Mouse (Mus musculus): ENCODE data around the gene Ywhaq. TPM values are rescaled to one million over a fixed set of nuclear protein-coding genes. Genes with fewer than 3 reads are reported as not detected.
A peak's percentile ranks its signal among the peaks of the same experiment; 100 is the strongest.
"Not testable (repeated sequence)": the region's sequence is repeated elsewhere in the genome, so short reads cannot be mapped to it uniquely, and the experiment has no call there.

Ywhaq gene
- polyA plus RNA-seq, 1 experiment from 2014 or later: 1,209 TPM

DNA sequence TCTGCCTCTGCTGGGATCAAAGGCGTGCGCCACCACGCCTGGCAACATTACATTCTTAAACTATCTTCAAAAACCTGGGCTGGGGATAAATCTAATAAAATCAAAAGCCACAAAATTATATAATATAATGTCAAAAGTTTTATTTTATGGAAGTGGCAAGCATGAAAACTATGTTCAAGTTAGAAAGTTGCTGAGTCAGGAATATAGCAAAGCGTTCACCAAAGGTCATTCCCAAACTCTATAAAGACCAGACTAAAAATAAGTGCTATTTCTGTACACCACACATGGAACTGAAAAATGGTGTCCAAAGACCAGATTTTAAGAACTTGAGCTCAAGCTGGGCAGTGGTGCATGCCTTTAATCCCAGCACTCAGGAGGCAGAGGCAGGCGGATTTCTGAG is 14.7 kb downstream of the Ywhaq start:
- Histone ChIP-seq H3K9ac (replicated peaks) (no peak overlapping the region), H3K4me3 (no peak overlapping the region), H3K4me2 (replicated peaks) (no peak overlapping the region), H3K9me3 (peaks cover 4% of the 10 kb centered on the region; the same call in 1 of the 2 replicates), H3K27me3 (no peaks in the 10 kb centered on the region), H3K4me1 (no peaks in the 10 kb centered on the region), H3K27ac (replicated peaks) (no peak overlapping the region), H3K36me3 (peaks cover 67% of the 10 kb centered on the region)
- no peak for ATAC-seq (ENCODE audit: low FRiP score, low read depth)
- 94% methylated on average over 5 of the region's 5 CpGs for WGBS

DNA sequence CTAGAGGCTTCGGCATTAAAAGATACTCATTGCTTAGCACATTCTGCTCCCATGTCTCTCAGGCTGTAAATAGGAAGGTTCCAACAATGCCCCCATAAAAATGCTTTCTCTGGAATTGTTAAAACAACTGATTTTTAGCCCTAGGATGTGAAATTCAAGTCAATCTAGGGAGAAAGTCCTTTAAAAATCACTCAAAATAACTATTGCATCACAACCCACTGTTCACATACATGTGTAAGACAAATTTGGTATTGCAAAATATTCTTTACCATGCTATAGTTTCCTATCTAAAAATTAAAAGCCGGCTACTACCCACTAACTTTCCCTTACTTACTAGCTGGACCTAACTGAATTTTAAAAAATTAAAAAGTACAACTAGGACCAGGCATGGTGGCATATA is 31.2 kb downstream of the Ywhaq start:
- H3K4me3 ChIP-seq: no peak overlapping the region
- H3K36me3 ChIP-seq: peaks cover 35% of the 10 kb centered on the region
- no peak overlapping the region for H3K9ac ChIP-seq (replicated peaks)
- no peaks in the 10 kb centered on the region for H3K27me3 ChIP-seq
- no peak overlapping the region for H3K27ac ChIP-seq (replicated peaks)
- WGBS: 94% methylated on average over 2 of the region's 2 CpGs
- no peak for ATAC-seq (ENCODE audit: low FRiP score, low read depth)
- no peaks in the 10 kb centered on the region for H3K4me1 ChIP-seq
- H3K9me3 ChIP-seq: no peaks in the 10 kb centered on the region
- no peak overlapping the region for H3K4me2 ChIP-seq (replicated peaks)

DNA sequence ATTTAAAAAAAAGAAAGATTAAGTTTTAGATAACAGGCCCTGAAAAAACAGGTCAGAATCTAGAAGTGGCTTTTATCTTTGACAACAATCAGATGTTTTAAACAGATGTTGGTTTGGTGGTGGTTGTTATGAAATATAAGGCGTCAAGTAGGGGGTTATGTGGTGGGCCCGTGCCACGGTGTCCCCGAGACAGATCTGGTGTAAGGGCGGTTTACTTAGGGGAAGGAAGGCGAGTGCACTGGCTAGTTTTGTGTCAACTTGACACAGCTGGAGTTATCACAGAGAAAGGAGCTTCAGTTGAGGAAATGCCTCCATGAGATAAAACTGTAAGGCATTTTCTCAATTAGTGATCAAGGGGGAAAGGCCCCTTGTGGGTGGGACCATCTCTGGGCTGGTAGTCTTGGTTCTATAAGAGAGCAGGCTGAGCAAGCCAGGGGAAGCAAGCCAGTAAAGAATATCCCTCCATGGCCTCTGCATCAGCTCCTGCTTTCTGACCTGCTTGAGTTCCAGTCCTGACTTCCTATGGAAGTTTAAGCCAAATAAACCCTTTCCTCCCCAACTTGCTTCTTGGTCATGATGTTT is 38.6 kb downstream of the Ywhaq start:
- 90% methylated on average over 6 of the region's 6 CpGs for WGBS
- not testable (repeated sequence) for H3K9ac ChIP-seq (replicated peaks); H3K4me2 ChIP-seq (replicated peaks); H3K27me3 ChIP-seq; H3K27ac ChIP-seq (replicated peaks); H3K36me3 ChIP-seq; H3K9me3 ChIP-seq; ATAC-seq (ENCODE audit: low FRiP score, low read depth); H3K4me1 ChIP-seq; H3K4me3 ChIP-seq

DNA sequence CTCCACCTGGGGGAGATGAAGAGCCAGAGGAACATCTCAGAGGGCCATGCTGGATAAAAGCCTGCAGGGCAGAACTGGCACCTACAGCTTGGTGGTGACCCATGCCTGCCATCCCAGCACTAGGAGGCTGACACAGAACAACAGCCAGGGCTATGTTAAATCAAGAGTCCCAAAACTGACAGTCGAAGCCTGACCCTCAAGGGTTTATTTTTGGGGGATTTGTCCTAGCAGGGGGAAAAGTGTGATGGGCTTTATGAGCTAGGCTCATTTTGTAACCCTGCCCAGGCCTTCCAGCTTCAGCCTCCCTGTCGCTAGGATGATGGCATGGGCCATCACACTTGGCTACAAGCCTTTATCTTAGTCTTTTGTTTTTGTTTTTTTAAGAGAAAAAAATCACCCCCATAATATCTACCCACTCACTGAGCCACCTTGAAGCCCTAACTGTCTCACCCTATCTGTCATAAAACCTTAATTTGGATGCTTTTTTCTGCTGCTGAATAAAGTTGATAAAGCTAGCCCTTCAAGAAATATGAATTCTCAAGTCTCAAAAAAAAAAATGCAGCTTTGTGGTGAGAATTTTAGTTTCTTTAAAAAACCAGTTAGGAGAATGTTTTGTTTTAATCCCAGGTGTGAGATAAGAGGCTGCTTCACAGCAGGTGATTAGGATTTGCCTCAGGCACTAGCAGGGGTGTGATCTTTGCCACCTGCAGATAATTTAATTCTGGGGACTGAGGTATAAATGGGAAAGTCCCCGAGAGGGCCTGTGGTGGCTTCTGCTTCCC is 41.9 kb downstream of the Ywhaq start:
- Histone ChIP-seq H3K9ac (replicated peaks) (no peak overlapping the region), H3K27ac (replicated peaks) (no peak overlapping the region), H3K4me2 (replicated peaks) (no peak overlapping the region), H3K4me1 (peaks cover 7% of the 10 kb centered on the region), H3K9me3 (no peaks in the 10 kb centered on the region), H3K36me3 (no peaks in the 10 kb centered on the region), H3K27me3 (no peaks in the 10 kb centered on the region), H3K4me3 (no peak overlapping the region)
- 53% methylated on average over 3 of the region's 3 CpGs for WGBS
- no peak for ATAC-seq (ENCODE audit: low FRiP score, low read depth)

DNA sequence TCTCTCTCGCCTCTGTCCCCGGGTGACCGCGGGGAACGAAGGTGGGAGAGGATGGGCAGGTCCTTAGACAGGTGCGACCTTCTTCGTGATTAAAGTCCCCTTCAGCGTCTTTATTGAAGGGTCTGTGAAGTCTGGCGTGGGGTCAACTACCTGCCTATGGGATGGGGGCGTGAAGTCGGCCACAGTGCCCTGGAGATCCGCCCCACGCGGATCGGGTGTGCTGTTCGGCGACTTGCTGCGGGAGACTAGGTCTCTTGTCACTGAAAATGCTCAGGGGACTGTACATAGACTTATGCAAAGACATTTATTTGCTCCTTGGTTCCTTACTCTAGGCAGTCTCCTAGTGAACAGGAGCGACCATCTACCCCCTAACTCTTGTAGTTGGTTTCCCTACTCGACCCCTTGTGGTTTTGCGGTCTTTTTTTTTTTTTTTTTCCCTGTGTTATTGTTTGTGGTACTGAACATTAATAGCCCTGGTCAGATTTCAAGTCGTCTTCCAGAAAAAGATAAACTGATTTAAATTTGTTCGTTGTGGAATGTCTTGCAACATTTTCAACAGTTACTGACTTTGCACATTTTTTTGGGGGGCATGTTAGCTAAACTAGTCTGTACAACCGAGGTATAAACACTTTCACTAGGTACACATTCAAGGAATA is 43.5 kb downstream of the Ywhaq start:
- Histone ChIP-seq H3K4me3 (peak overlapping the region; percentile 67), H3K4me1 (peaks cover 7% of the 10 kb centered on the region), H3K27ac (replicated peaks) (peak overlapping the region; percentile 88), H3K4me2 (replicated peaks) (peak overlapping the region; percentile 76), H3K9me3 (no peaks in the 10 kb centered on the region), H3K36me3 (no peaks in the 10 kb centered on the region), H3K27me3 (no peaks in the 10 kb centered on the region), H3K9ac (replicated peaks) (peak overlapping the region; percentile 81)
- 6% methylated on average over 24 of the region's 24 CpGs for WGBS
- ATAC-seq (ENCODE audit: low FRiP score, low read depth): no peak

DNA sequence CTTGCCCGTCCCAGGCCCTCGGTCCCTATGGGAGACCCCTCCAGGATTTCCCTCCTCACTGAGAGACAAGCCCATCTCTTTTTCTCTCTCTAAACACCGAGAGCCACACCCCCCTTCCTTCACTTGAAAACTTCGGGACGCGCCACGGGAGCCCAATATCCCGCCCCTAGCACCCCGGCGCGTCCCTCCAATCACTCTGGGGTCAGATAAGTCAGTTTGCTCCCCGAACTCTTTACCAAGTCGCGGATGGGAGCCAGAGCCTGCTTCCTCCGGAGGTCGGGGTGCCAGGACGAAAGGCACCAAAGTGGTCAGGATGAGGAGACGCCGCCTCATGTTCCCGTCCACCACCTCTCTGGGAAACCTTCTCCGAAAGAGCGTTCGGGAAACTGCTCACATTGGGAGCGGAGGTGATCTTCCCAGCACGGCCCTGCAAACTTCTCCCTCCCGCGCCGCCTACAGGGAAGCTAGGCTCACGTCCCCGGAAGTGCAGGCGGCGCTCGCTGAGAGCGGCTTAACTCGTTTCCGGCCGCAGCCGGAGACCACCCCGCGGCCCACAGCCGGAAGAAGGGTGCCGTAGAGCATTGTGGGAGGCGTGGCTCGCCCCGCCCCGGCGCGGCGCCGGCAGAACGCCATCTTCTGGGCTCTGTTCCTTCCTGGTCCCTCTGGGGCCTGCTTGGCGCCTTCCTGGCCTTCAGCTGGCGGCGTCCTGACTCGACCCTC is 44.2 kb downstream of the Ywhaq start, which contains the start of gene Adam17:
Gene Adam17, minus strand, starts transcription at position 533 of the 720 bp plus-strand sequence.
- Histone ChIP-seq H3K4me1 (peaks cover 7% of the 10 kb centered on the region), H3K27me3 (no peaks in the 10 kb centered on the region), H3K9me3 (no peaks in the 10 kb centered on the region), H3K4me2 (replicated peaks) (peak within 1 kb of the TSS; percentile 76), H3K9ac (replicated peaks) (peak within 1 kb of the TSS; percentile 81), H3K27ac (replicated peaks) (peak within 1 kb of the TSS; percentile 88), H3K4me3 (peak within 1 kb of the TSS; percentile 67), H3K36me3 (no peaks in the 10 kb centered on the region)
- WGBS: under 1% methylated on average over 55 of the region's 55 CpGs
- peak; percentile 98 for ATAC-seq (ENCODE audit: low FRiP score, low read depth)

DNA sequence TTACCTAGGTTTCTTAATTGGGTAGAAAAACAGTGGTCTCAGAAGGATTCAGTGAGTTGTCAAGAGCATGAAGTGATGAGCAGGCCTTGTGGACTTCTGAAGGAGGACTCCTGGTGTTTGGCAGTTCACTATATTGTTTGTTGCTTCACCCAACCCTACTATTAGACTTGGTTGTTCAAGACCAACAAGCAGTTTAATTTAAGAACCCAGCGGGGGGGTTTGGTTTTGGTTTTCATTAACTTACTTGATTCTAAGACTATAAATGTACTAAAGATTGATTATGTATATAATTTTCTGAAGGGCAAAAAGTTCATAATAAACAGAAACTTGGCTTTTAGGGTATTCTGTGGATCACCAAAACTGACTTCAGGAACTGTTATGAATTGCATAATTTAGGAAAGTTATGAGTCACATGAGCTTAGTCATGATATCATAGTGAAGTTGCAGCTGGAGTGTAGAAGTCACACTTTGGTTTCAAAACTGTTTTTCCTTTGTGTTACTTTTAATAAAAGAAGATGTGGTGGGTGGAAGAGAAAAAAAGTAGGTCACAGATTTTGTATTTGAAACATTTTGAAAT is 47.3 kb downstream of the Ywhaq start:
- H3K4me1 ChIP-seq: peaks cover 7% of the 10 kb centered on the region
- no peak overlapping the region for H3K27ac ChIP-seq (replicated peaks)
- no peaks in the 10 kb centered on the region for H3K27me3 ChIP-seq
- no peaks in the 10 kb centered on the region for H3K9me3 ChIP-seq
- H3K4me3 ChIP-seq: no peak overlapping the region
- no peak overlapping the region for H3K9ac ChIP-seq (replicated peaks)
- no peaks in the 10 kb centered on the region for H3K36me3 ChIP-seq
- WGBS: 94% methylated on average over 1 of the region's 1 CpGs
- no peak overlapping the region for H3K4me2 ChIP-seq (replicated peaks)
- no peak for ATAC-seq (ENCODE audit: low FRiP score, low read depth)

DNA sequence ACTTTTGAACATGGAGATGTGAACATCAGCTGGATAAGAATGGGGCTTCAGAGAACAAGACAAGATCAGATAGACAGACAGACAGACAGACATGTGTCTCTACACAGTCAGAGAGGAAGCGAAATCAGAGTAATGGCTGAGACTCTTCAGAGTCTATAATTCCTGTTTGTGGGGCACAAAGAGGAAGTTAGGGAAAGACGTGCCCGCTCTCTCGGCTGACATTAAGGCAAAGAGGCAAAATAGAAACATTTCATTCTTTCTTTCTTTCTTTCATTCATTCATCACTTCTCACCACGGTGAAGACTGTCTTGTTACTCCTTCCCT is 48.4 kb downstream of the Ywhaq start:
- H3K36me3 ChIP-seq: no peaks in the 10 kb centered on the region
- WGBS: 95% methylated on average over 5 of the region's 5 CpGs
- peaks cover 7% of the 10 kb centered on the region for H3K4me1 ChIP-seq
- no peak overlapping the region for H3K27ac ChIP-seq (replicated peaks)
- no peak for ATAC-seq (ENCODE audit: low FRiP score, low read depth)
- no peak overlapping the region for H3K4me3 ChIP-seq
- no peak overlapping the region for H3K4me2 ChIP-seq (replicated peaks)
- no peak overlapping the region for H3K9ac ChIP-seq (replicated peaks)
- H3K9me3 ChIP-seq: no peaks in the 10 kb centered on the region
- H3K27me3 ChIP-seq: no peaks in the 10 kb centered on the region

DNA sequence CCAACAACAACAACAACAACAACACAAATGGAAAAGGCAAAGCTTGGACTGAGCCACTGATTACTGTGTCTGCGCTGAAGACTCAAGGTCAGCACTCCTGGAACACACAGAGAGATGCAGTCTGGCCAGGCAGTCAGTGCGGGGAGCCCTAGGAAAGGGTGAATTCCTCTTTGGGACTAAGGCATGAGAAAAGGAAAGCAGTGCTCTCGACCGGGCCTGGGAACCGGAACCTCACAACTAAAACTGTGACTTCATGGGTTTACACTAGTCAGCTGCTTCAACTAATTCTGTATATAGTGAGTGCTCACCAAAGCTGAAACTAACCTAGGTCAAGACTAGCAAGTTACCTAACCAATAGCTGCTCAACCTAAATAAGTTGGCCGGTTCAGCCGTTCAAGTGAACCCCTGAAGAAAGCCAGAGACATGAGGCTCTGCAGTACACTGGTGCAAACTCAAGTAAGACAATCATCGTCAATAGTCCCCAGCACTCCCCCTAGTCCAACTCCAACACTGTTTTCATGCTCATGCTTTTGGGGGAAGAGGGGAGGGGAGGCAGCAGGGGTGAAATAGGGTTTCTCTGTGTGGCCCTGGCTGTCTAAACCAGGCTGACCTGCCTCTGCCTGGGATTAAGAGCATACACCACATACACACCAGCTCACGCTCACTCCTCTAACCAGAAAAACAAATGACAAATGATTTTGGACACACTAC is 48.9 kb downstream of the Ywhaq start:
- WGBS: 93% methylated on average over 9 of the region's 9 CpGs
- Histone ChIP-seq H3K4me3 (no peak overlapping the region), H3K27me3 (no peaks in the 10 kb centered on the region), H3K36me3 (no peaks in the 10 kb centered on the region), H3K4me2 (replicated peaks) (no peak overlapping the region), H3K9me3 (no peaks in the 10 kb centered on the region), H3K9ac (replicated peaks) (no peak overlapping the region), H3K27ac (replicated peaks) (no peak overlapping the region), H3K4me1 (peaks cover 7% of the 10 kb centered on the region)
- ATAC-seq (ENCODE audit: low FRiP score, low read depth): no peak

DNA sequence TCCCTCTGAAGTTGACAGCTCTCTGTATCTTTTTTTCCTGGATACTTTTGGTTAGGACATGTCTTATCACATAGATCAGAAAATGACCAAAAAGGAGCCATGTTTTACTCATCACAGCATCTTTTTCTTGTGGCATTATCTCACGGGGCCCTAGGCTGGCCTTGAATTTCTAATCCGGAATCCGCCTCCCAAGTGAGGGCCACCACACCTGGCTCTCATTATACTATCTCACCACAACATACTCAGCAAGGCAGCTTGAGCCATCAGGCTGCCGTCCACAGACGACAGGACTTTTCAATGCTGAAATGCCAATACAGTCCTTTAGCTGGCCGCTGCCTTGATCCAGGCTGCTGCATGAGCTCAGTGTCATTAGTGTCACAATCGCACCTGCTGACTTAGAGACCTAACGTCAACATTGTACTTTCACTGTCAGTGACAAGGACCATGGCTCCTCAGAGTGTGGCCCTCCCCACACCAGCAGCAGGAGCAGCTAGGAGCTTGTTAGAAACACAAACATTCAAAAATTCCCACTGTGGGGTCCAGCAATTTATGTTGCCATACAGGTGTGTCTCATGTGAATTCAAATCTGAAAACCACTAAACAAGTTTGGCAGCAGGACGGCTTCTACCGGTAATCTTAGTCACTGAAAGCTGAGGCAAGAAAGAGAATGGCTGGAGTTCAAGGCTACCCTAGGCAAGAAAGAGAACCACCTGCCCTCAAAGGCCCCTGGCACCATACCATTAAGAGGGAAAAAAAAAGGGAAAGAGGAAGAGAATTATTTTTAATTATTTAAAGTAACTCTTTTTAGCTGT is 52.6 kb downstream of the Ywhaq start:
- H3K27ac ChIP-seq (replicated peaks): no peak overlapping the region
- H3K4me1 ChIP-seq: no peaks in the 10 kb centered on the region
- H3K9ac ChIP-seq (replicated peaks): no peak overlapping the region
- no peaks in the 10 kb centered on the region for H3K27me3 ChIP-seq
- no peaks in the 10 kb centered on the region for H3K9me3 ChIP-seq
- H3K4me3 ChIP-seq: no peak overlapping the region
- no peaks in the 10 kb centered on the region for H3K36me3 ChIP-seq
- no peak for ATAC-seq (ENCODE audit: low FRiP score, low read depth)
- WGBS: 85% methylated on average over 10 of the region's 10 CpGs
- no peak overlapping the region for H3K4me2 ChIP-seq (replicated peaks)

DNA sequence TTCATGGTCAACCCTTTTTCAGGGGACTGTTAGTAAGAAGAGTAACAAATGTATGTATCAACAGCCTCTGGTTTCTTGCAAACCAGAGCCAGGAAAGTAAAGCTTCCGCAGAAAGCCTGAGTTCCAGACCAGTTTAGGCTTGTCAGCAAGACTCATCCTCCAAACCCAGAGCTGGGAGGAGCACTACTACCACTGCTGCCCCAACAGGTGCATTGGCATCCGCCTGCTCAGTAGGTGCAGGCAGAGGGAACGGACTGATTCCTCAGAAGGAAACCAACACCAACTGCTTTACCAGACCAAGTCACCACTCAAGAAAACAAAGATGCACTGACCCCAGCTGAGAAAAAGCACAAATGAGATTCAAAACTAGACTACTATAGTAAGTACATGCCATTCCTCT is 54.2 kb downstream of the Ywhaq start:
- no peak overlapping the region for H3K4me3 ChIP-seq
- H3K9me3 ChIP-seq: no peaks in the 10 kb centered on the region
- 90% methylated on average over 3 of the region's 3 CpGs for WGBS
- no peaks in the 10 kb centered on the region for H3K4me1 ChIP-seq
- ATAC-seq (ENCODE audit: low FRiP score, low read depth): no peak
- H3K36me3 ChIP-seq: no peaks in the 10 kb centered on the region
- no peak overlapping the region for H3K9ac ChIP-seq (replicated peaks)
- no peak overlapping the region for H3K27ac ChIP-seq (replicated peaks)
- no peaks in the 10 kb centered on the region for H3K27me3 ChIP-seq
- no peak overlapping the region for H3K4me2 ChIP-seq (replicated peaks)

All from midbrain, embryonic 12.5 days (tissue).